Mouse (Mus musculus) spleen, adult 2 months (tissue): ENCODE results near the gene Catsperd. TPM values are rescaled to one million over a fixed set of nuclear protein-coding genes. Genes with fewer than 3 reads are reported as not detected.

Source experiments
- DNase-seq, 2 experiments: peaks; one replicate each; pipeline versions ENCODE4 v3.0.0 to v3.0.0-alpha.2; 2012 to 2021; ENCODE audit warnings: low spot score in 2 of 2, low read depth in 1 of 2
- H3K27ac ChIP-seq: fragments of 200-500 bp; 2 replicates; pipeline ENCODE4 v1.5.1; 2012; ENCODE audit warnings: low read length, inconsistent platforms; ENCODE audit not compliant: insufficient read depth
- H3K27me3 ChIP-seq: fragments of 200-500 bp; 2 replicates; pipeline ENCODE4 v1.6.1; 2012; ENCODE audit warnings: mild to moderate bottlenecking, moderate library complexity, low read length, inconsistent platforms; ENCODE audit not compliant: control insufficient read depth, insufficient read depth
- H3K36me3 ChIP-seq: fragments of 200-500 bp; 2 replicates; pipeline ENCODE4 v1.6.1; 2012; ENCODE audit warnings: mild to moderate bottlenecking, low read length, inconsistent platforms; ENCODE audit not compliant: control insufficient read depth, insufficient read depth
- H3K4me1 ChIP-seq: fragments of 200-500 bp; 2 replicates; pipeline ENCODE4 v1.6.1; 2011; ENCODE audit warnings: inconsistent platforms; ENCODE audit not compliant: control insufficient read depth, insufficient read depth, insufficient read length
- H3K4me3 ChIP-seq: fragments of 200-500 bp; 2 replicates; pipeline ENCODE4 v1.5.1; 2011; ENCODE audit warnings: mild to moderate bottlenecking, inconsistent platforms; ENCODE audit not compliant: insufficient read depth, insufficient read length; ENCODE audit errors: extremely low read depth
- CTCF ChIP-seq: fragments of 200-500 bp; IDR thresholded peaks from 2 replicates; pipeline ENCODE4 v1.5.1; 2011; ENCODE audit warnings: mild to moderate bottlenecking, inconsistent platforms; ENCODE audit not compliant: insufficient read depth, insufficient read length, insufficient replicate concordance; ENCODE audit errors: extremely low read depth
- POLR2A ChIP-seq: fragments of 200-500 bp; IDR thresholded peaks from 2 replicates; pipeline ENCODE4 v1.6.1; 2011; ENCODE audit warnings: low read depth, low read length, inconsistent platforms
- WGBS: fragments of 180-500 bp; shearing (Covaris S2); methylation state at CpG from one replicate; pipeline ENCODE4 v1.1.7; 2018; 5-methylcytosine and 5-hydroxymethylcytosine counted together
- polyA plus RNA-seq: library from polyadenylated mRNA; depleted of rRNA; stranded (reverse); fragments of >200 nt; gene quantifications from 2 replicates; pipeline ENCODE4 v1.2.3, GENCODE M21; 2012

The Catsperd gene
- polyA plus RNA-seq, 1 experiment = 0.28 TPM

DNA sequence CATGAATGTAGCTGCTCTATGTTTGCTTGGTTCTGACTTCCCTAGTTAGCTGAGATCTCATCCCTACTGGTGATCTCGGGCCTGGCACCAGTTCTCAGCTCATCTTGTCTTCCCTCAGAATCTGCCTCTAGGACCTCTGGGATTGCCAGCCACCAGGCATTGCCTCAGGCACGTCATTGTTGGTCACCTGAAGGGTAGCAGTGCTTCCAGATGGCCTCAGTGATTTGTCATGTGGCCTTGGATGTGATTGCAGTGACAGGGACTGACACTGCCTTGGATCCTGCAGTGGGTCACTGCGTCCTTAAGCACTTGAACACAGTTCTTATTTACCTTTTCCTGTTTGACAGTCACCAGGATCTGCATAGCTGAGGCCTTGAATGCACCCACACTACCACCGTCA lies 53.8 kb downstream of the Catsperd start:
- WGBS = 85% methylated on average over 4 of the region's 4 CpGs
- Histone ChIP-seq H3K27ac (no peak overlapping the region), H3K4me3 (no peak overlapping the region), H3K27me3 (no peaks in the 10 kb centered on the region), H3K36me3 (peaks cover 8% of the 10 kb centered on the region), H3K4me1 (no peaks in the 10 kb centered on the region; the same call in 1 of the 2 replicates)
- DNase-seq = no peak
- TF ChIP-seq POLR2A (no peak), CTCF (no peak)

DNA sequence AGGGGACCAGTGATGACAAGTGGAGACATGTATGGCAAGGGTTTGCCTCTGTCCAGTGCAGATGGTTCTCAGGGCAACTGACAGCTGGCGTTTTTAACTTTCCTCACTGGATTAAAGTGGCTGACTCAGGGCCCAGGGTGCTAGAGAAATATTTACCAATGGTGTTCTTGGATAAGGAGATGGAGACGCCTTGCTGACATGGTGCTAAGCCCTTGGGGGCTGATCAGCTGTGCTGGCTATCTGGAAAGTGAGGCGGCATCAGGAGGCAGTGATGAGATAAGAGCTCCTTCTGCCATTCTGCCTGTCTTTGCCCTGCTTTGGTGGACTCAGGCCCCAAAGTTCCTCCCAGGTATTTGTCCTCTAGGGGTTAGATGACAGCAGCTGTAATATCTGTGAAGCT lies 54.9 kb downstream of the Catsperd start:
- Histone ChIP-seq H3K36me3 (peaks cover 13% of the 10 kb centered on the region), H3K27ac (no peak overlapping the region), H3K4me3 (no peak overlapping the region), H3K4me1 (no peaks in the 10 kb centered on the region; the same call in 1 of the 2 replicates), H3K27me3 (no peaks in the 10 kb centered on the region)
- WGBS = 81% methylated on average over 3 of the region's 3 CpGs
- no peak for DNase-seq
- TF ChIP-seq POLR2A (no peak), CTCF (no peak)

DNA sequence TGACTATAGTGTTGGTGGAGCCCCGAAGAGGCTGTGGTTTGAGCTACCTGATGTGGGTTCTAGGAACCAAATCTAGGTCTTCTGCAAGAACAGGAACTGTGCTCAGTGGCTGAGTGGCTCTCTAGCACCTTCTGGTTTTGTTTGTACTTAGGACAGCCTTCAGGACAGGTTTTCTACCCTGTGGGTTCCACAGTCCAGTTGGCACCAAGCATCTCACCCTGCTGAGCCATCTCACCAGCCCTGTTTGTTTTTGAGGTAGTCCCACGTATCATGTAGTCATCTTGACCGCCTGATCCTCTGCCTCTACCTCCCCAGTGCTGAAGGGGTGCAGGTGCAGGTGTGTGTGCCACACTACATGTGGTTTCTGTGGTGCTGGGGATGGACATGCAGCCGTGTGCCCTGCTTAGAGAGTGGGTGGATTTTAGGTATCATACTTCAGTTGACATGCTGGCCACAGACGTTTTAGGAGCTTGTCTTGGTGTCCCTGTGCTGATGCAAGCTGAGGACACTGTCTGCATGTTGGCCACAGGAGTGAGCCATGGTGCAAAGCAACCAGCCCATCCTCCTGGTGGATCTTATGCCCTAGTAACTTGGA lies 55.7 kb downstream of the Catsperd start:
- WGBS = 58% methylated on average over 5 of the region's 5 CpGs
- Histone ChIP-seq H3K27ac (no peak overlapping the region), H3K27me3 (no peaks in the 10 kb centered on the region)

DNA sequence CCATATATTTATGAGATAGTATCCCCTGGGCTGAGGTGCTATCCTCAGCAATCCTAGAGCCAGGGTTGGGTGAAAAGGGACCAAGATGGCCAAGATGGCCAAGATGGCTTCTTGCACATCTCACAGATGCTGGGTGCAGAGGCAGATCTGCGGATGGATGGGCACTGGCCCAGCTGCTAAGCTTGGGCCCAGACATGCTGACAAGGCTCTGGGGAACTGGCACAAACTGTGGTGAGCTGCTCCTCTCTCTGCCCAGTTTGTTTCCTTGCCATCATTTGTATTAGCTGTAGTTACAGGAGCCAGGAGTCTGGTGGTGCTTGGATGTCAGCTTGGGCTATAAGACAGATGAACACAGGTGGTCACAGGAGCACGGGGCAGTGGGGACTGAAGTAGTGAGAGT lies 56.7 kb downstream of the Catsperd start:
- Histone ChIP-seq H3K27me3 (no peaks in the 10 kb centered on the region), H3K4me3 (no peak overlapping the region), H3K4me1 (no peaks in the 10 kb centered on the region; the same call in 1 of the 2 replicates), H3K27ac (no peak overlapping the region), H3K36me3 (peaks cover 17% of the 10 kb centered on the region)
- WGBS = 96% methylated on average over 2 of the region's 2 CpGs
- TF ChIP-seq CTCF (no peak), POLR2A (no peak)
- DNase-seq = no peak

More for the DNA sequence above, 55.7 kb downstream of the Catsperd start:
- Histone ChIP-seq H3K4me3 (no peak overlapping the region), H3K36me3 (peaks cover 16% of the 10 kb centered on the region), H3K4me1 (no peaks in the 10 kb centered on the region; the same call in 1 of the 2 replicates)
- DNase-seq = no peak
- no peak for TF ChIP-seq CTCF
- TF ChIP-seq POLR2A = no peak

DNA sequence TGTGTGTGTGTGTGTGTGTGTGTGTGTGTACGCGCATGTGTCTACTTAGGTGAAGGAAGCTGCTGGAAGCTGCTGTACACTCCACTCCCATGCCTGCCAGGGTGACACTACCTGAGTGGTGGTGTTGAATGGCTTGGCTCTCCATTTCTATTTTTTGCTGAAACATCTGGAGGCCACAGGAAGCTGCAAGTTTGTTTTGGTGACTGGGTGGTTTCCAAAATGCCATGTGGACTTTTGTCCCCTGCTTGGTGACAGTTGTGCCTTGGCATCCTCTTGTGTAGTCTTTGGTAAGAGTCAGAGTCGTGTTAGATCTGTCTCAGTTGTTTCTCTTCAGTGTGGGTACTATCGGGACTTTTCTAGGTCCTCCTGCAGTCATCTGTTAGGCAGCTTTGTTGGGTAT lies 58.9 kb downstream of the Catsperd start:
- H3K36me3 ChIP-seq = peaks cover 20% of the 10 kb centered on the region

DNA sequence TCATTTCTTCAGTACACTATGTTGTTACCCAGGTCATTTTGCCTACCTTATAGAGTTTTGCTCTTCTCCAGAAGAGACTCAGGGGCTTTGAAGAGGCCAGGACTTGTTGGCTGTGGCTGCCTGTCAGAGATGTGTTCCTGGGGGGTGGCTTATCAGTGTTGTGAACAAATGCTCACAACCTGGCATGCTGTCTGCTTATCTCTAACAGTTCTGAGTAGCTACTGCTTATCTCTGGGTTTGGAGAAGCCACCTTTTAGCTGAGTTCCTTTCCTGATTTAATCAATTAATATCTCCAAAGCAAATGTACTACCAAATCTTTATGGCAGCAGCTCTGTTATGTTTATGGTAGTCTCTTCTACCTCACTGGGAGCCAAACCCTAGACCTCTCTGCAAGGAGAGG lies 60.1 kb downstream of the Catsperd start:
- H3K4me1 ChIP-seq = no peaks in the 10 kb centered on the region; the same call in 1 of the 2 replicates
- DNase-seq = no peak
- no peak overlapping the region for H3K4me3 ChIP-seq
- H3K27ac ChIP-seq = no peak overlapping the region
- TF ChIP-seq POLR2A = no peak
- no peak for TF ChIP-seq CTCF
- H3K27me3 ChIP-seq = no peaks in the 10 kb centered on the region
- peaks cover 31% of the 10 kb centered on the region for H3K36me3 ChIP-seq

More for the DNA sequence above, 58.9 kb downstream of the Catsperd start:
- no peak overlapping the region for H3K27ac ChIP-seq
- no peaks in the 10 kb centered on the region; the same call in 1 of the 2 replicates for H3K4me1 ChIP-seq
- 80% methylated on average over 4 of the region's 4 CpGs for WGBS
- H3K4me3 ChIP-seq = no peak overlapping the region
- H3K27me3 ChIP-seq = no peaks in the 10 kb centered on the region
- TF ChIP-seq CTCF (no peak), POLR2A (no peak)
- no peak for DNase-seq

DNA sequence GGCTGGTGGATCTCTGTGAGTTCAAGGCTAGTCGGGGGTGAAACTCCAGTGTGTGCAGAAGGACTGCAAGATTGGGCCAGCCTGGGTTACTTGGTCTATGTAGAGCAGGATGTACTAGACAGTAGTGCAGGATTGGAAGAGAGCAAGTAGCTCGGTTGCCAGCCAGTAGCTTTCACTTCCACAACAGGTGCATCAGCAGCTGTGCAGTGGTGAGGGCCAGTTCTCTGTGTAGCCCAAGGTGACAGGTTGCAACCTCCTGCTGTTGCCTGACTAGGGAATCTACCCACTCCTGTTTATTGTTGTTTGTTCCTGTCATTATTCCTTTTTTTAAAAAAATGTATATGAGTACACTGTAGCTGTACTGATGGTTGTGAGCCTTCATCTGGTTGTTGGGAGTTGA lies 60.7 kb downstream of the Catsperd start:
- no peak for TF ChIP-seq POLR2A
- TF ChIP-seq CTCF = no peak
- Histone ChIP-seq H3K4me3 (no peak overlapping the region), H3K27ac (no peak overlapping the region), H3K36me3 (peaks cover 32% of the 10 kb centered on the region), H3K27me3 (no peaks in the 10 kb centered on the region), H3K4me1 (no peaks in the 10 kb centered on the region)
- DNase-seq = no peak
- 55% methylated on average over 2 of the region's 2 CpGs for WGBS
